Mouse (Mus musculus): ENCODE data around the gene Ankrd55. TPM values are rescaled to one million over a fixed set of nuclear protein-coding genes. Genes with fewer than 3 reads are reported as not detected.

Gene Ankrd55
- polyA plus RNA-seq, 1 experiment: not detected

GRCm38 (mm10) chr13:112287571-112288224, 553 bp upstream of the Ankrd55 start:
- no peak overlapping the region for H3K27ac ChIP-seq (ENCODE audit: insufficient read depth, low read length)

GRCm38 (mm10) chr13:112289338-112289737, 1.1 kb downstream of the Ankrd55 start:
- peaks cover 13% of the 10 kb centered on the region for H3K9me3 ChIP-seq (replicated peaks; ENCODE audit: control insufficient read depth, insufficient read depth, low read length, poor library complexity, severe bottlenecking)
- no peaks in the 10 kb centered on the region for H3K36me3 ChIP-seq (ENCODE audit: control insufficient read depth, insufficient read depth, low read length, poor library complexity, severe bottlenecking)
- peaks cover 2% of the 10 kb centered on the region for H3K4me1 ChIP-seq (ENCODE audit: control insufficient read depth, insufficient read depth, low read length)
- no peaks in the 10 kb centered on the region for H3K27me3 ChIP-seq (ENCODE audit: control insufficient read depth, insufficient read depth, low read length, poor library complexity, severe bottlenecking)
- no peak overlapping the region for H3K4me3 ChIP-seq (ENCODE audit: low read depth, low read length)
- TF ChIP-seq EP300 (IDR thresholded peaks at IDR 0.05; ENCODE audit: insufficient read depth, low read depth, low read length): no peak
- no peak for TF ChIP-seq CTCF (IDR thresholded peaks at IDR 0.05; ENCODE audit: low read depth, low read length)
- TF ChIP-seq POLR2A (IDR thresholded peaks at IDR 0.05; ENCODE audit: insufficient read depth, low read length): no peak
- H3K27ac ChIP-seq (ENCODE audit: insufficient read depth, low read length): no peak overlapping the region
- no peak overlapping the region for H3K9ac ChIP-seq (ENCODE audit: low read depth, poor library complexity, severe bottlenecking)

More at GRCm38 (mm10) chr13:112287571-112288224, 553 bp upstream of the Ankrd55 start:
- no peak overlapping the region for H3K9ac ChIP-seq (ENCODE audit: low read depth, poor library complexity, severe bottlenecking)
- peaks cover 13% of the 10 kb centered on the region for H3K9me3 ChIP-seq (replicated peaks; ENCODE audit: control insufficient read depth, insufficient read depth, low read length, poor library complexity, severe bottlenecking)
- peaks cover 2% of the 10 kb centered on the region for H3K4me1 ChIP-seq (ENCODE audit: control insufficient read depth, insufficient read depth, low read length)
- no peak overlapping the region for H3K4me3 ChIP-seq (ENCODE audit: low read depth, low read length)
- no peaks in the 10 kb centered on the region for H3K27me3 ChIP-seq (ENCODE audit: control insufficient read depth, insufficient read depth, low read length, poor library complexity, severe bottlenecking)
- no peaks in the 10 kb centered on the region for H3K36me3 ChIP-seq (ENCODE audit: control insufficient read depth, insufficient read depth, low read length, poor library complexity, severe bottlenecking)
- TF ChIP-seq EP300 (IDR thresholded peaks at IDR 0.05; ENCODE audit: insufficient read depth, low read depth, low read length) (no peak), POLR2A (IDR thresholded peaks at IDR 0.05; ENCODE audit: insufficient read depth, low read length) (no peak), CTCF (IDR thresholded peaks at IDR 0.05; ENCODE audit: low read depth, low read length) (no peak)

- no peaks in the 10 kb centered on the region for H3K27me3 ChIP-seq (ENCODE audit: control insufficient read depth, insufficient read depth, low read length, poor library complexity, severe bottlenecking)
- H3K4me1 ChIP-seq (ENCODE audit: control insufficient read depth, insufficient read depth, low read length): peaks cover 2% of the 10 kb centered on the region
- H3K9ac ChIP-seq (ENCODE audit: low read depth, poor library complexity, severe bottlenecking): no peak overlapping the region
- H3K9me3 ChIP-seq (replicated peaks; ENCODE audit: control insufficient read depth, insufficient read depth, low read length, poor library complexity, severe bottlenecking): peaks cover 7% of the 10 kb centered on the region
- TF ChIP-seq CTCF (IDR thresholded peaks at IDR 0.05; ENCODE audit: low read depth, low read length): no peak
- no peak overlapping the region for H3K27ac ChIP-seq (ENCODE audit: insufficient read depth, low read length)
- no peak overlapping the region for H3K4me3 ChIP-seq (ENCODE audit: low read depth, low read length)
- no peaks in the 10 kb centered on the region for H3K36me3 ChIP-seq (ENCODE audit: control insufficient read depth, insufficient read depth, low read length, poor library complexity, severe bottlenecking)
Observed at GRCm38 (mm10) chr13:112289981-112290380, 1.7 kb downstream of the Ankrd55 start.

- H3K9ac ChIP-seq (ENCODE audit: low read depth, poor library complexity, severe bottlenecking): no peak overlapping the region
- no peaks in the 10 kb centered on the region for H3K27me3 ChIP-seq (ENCODE audit: control insufficient read depth, insufficient read depth, low read length, poor library complexity, severe bottlenecking)
- no peaks in the 10 kb centered on the region for H3K36me3 ChIP-seq (ENCODE audit: control insufficient read depth, insufficient read depth, low read length, poor library complexity, severe bottlenecking)
- no peak overlapping the region for H3K4me3 ChIP-seq (ENCODE audit: low read depth, low read length)
- TF ChIP-seq POLR2A (IDR thresholded peaks at IDR 0.05; ENCODE audit: insufficient read depth, low read length): no peak
- TF ChIP-seq EP300 (IDR thresholded peaks at IDR 0.05; ENCODE audit: insufficient read depth, low read depth, low read length): no peak
- no peak for TF ChIP-seq CTCF (IDR thresholded peaks at IDR 0.05; ENCODE audit: low read depth, low read length)
- peaks cover 2% of the 10 kb centered on the region for H3K4me1 ChIP-seq (ENCODE audit: control insufficient read depth, insufficient read depth, low read length)
- no peaks in the 10 kb centered on the region for H3K9me3 ChIP-seq (replicated peaks; ENCODE audit: control insufficient read depth, insufficient read depth, low read length, poor library complexity, severe bottlenecking)
- no peak overlapping the region for H3K27ac ChIP-seq (ENCODE audit: insufficient read depth, low read length)
Observed at GRCm38 (mm10) chr13:112292489-112292888, 4.2 kb downstream of the Ankrd55 start.

- Histone ChIP-seq H3K4me3 (ENCODE audit: low read depth, low read length) (no peak overlapping the region), H3K36me3 (ENCODE audit: control insufficient read depth, insufficient read depth, low read length, poor library complexity, severe bottlenecking) (no peaks in the 10 kb centered on the region), H3K27ac (ENCODE audit: insufficient read depth, low read length) (no peak overlapping the region), H3K9me3 (replicated peaks; ENCODE audit: control insufficient read depth, insufficient read depth, low read length, poor library complexity, severe bottlenecking) (no peaks in the 10 kb centered on the region), H3K4me1 (ENCODE audit: control insufficient read depth, insufficient read depth, low read length) (no peaks in the 10 kb centered on the region), H3K27me3 (ENCODE audit: control insufficient read depth, insufficient read depth, low read length, poor library complexity, severe bottlenecking) (no peaks in the 10 kb centered on the region), H3K9ac (ENCODE audit: low read depth, poor library complexity, severe bottlenecking) (no peak overlapping the region)
- TF ChIP-seq POLR2A (IDR thresholded peaks at IDR 0.05; ENCODE audit: insufficient read depth, low read length): no peak
- no peak for TF ChIP-seq EP300 (IDR thresholded peaks at IDR 0.05; ENCODE audit: insufficient read depth, low read depth, low read length)
- no peak for TF ChIP-seq CTCF (IDR thresholded peaks at IDR 0.05; ENCODE audit: low read depth, low read length)
Observed at GRCm38 (mm10) chr13:112293092-112293491, 4.8 kb downstream of the Ankrd55 start.

GRCm38 (mm10) chr13:112294446-112294845, 6.2 kb downstream of the Ankrd55 start:
- Histone ChIP-seq H3K9me3 (replicated peaks; ENCODE audit: control insufficient read depth, insufficient read depth, low read length, poor library complexity, severe bottlenecking) (no peaks in the 10 kb centered on the region), H3K36me3 (ENCODE audit: control insufficient read depth, insufficient read depth, low read length, poor library complexity, severe bottlenecking) (no peaks in the 10 kb centered on the region), H3K4me1 (ENCODE audit: control insufficient read depth, insufficient read depth, low read length) (no peaks in the 10 kb centered on the region), H3K27ac (ENCODE audit: insufficient read depth, low read length) (no peak overlapping the region), H3K27me3 (ENCODE audit: control insufficient read depth, insufficient read depth, low read length, poor library complexity, severe bottlenecking) (no peaks in the 10 kb centered on the region), H3K9ac (ENCODE audit: low read depth, poor library complexity, severe bottlenecking) (no peak overlapping the region), H3K4me3 (ENCODE audit: low read depth, low read length) (no peak overlapping the region)
- TF ChIP-seq CTCF (IDR thresholded peaks at IDR 0.05; ENCODE audit: low read depth, low read length) (no peak), POLR2A (IDR thresholded peaks at IDR 0.05; ENCODE audit: insufficient read depth, low read length) (no peak), EP300 (IDR thresholded peaks at IDR 0.05; ENCODE audit: insufficient read depth, low read depth, low read length) (no peak)
